8 mouse cellular contexts compared by ENCODE assay signal in the genomic region with DNA sequence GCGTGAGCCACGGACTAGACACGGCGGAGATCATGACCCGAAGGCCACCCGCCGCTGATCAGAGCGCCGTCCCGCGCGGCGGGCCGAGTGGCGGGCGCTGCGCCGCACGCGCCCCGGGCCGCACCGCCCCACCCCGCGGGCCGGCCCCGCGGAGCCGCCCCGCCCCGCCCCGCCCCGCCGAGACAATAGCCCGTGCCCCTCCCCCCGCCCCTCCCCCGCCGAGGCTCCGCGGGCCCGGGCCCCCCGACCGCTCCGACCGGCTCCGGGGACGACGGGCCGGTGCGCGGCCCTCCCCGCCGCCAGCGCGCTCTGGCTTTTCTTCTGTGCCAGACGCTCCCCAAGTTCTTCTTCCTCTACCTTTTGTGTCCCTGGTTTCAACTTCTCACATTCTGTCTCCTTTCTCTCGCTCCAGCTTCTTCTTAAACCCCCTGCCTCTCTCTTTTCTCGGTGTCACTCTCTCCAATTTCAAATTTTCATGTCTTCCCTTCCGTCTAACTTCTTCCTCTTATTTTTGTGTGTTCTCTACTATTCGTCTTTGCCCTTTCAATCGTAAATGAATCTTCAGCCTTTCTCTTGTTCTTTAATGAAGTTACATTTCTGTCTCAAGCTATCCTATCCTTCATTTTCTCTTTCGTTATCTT. TPM values are rescaled to one million over a fixed set of nuclear protein-coding genes. Genes with fewer than 3 reads are reported as not detected.
DNase-seq lines count a peak whose midpoint lies in the region; ATAC-seq and TF ChIP-seq lines count a peak whose summit lies in the region.

No protein-coding gene starts in this region.

- TF ChIP-seq CTCF in heart, adult 2 months (IDR thresholded peaks at IDR 0.05), result no peak
- TF ChIP-seq CTCF in ES-Bruce4 (IDR thresholded peaks at IDR 0.05; ENCODE audit: low read depth, low read length), result no peak

- ATAC-seq in heart, embryonic 16.5 days (replicated peaks; ENCODE audit: extremely low read depth, insufficient read depth, low FRiP score), result no peak
- ATAC-seq in liver, embryonic 16.5 days (ENCODE audit: low read depth), result no peak

- no peak for DNase-seq in heart, adult 2 months
- no peak for DNase-seq in heart, postnatal 36 days
- no peak for DNase-seq in ovary, postnatal 36 days (ENCODE audit: low spot score)
- no peak for DNase-seq in urinary bladder, postnatal 36 days (ENCODE audit: low spot score in 2 of 2)
- no peak for DNase-seq in thymus, postnatal 0 days (ENCODE audit: low spot score)

- no peaks in the 10 kb centered on the region; the same call in 1 of the 2 replicates for H3K4me1 ChIP-seq in heart, adult 2 months (ENCODE audit: control insufficient read depth, insufficient read depth, low read length)
- no peaks in the 10 kb centered on the region for H3K4me1 ChIP-seq in ES-Bruce4 (ENCODE audit: control insufficient read depth, insufficient read depth, low read length)
- H3K4me1 ChIP-seq in heart, embryonic 16.5 days (ENCODE audit: control insufficient read depth, insufficient read depth, low read length), result peaks cover 34% of the 10 kb centered on the region
- H3K4me1 ChIP-seq in liver, embryonic 16.5 days (ENCODE audit: control insufficient read depth, low read depth, low read length), result peaks cover 8% of the 10 kb centered on the region

- H3K79me2 ChIP-seq in heart, adult 2 months (replicated peaks; ENCODE audit: control insufficient read depth, insufficient read depth, low read length), result no peaks in the 10 kb centered on the region

- intact Hi-C loops in heart, adult 2 months (cut with DNase I), result no loop called here
- intact Hi-C loops in heart, postnatal 36 days (cut with DNase I), result no loop called here

- no peak for TF ChIP-seq EP300 in heart, adult 2 months (IDR thresholded peaks at IDR 0.05; ENCODE audit: insufficient read depth, low read depth, low read length)
- TF ChIP-seq EP300 in ES-Bruce4 (IDR thresholded peaks at IDR 0.05; ENCODE audit: insufficient read depth, low read depth, low read length), result no peak

- no peak overlapping the region for H3K27ac ChIP-seq in heart, adult 2 months
- no peak overlapping the region for H3K27ac ChIP-seq in ES-Bruce4 (ENCODE audit: insufficient read depth, low read length)
- H3K27ac ChIP-seq in heart, embryonic 16.5 days (ENCODE audit: low read length), result no peak overlapping the region
- no peak overlapping the region for H3K27ac ChIP-seq in liver, embryonic 16.5 days (ENCODE audit: low read length)

- peak overlapping the region; percentile 35; the same call in 1 of the 2 replicates for H3K4me3 ChIP-seq in heart, adult 2 months
- H3K4me3 ChIP-seq in ES-Bruce4 (ENCODE audit: low read depth, low read length), result peak overlapping the region; percentile 47
- peak overlapping the region; percentile 57 for H3K4me3 ChIP-seq in heart, embryonic 16.5 days (ENCODE audit: low read length)
- peak overlapping the region; percentile 31; the same call in 1 of the 2 replicates for H3K4me3 ChIP-seq in liver, embryonic 16.5 days (ENCODE audit: low read depth, low read length)

- H3K27me3 ChIP-seq in heart, adult 2 months (ENCODE audit: control insufficient read depth, insufficient read depth, low read length), result peaks cover 41% of the 10 kb centered on the region
- peaks cover 57% of the 10 kb centered on the region for H3K27me3 ChIP-seq in ES-Bruce4 (ENCODE audit: control insufficient read depth, insufficient read depth, low read length, poor library complexity, severe bottlenecking)
- H3K27me3 ChIP-seq in heart, embryonic 16.5 days (ENCODE audit: control insufficient read depth, insufficient read depth, low read length), result peaks cover 91% of the 10 kb centered on the region
- peaks cover 100% of the 10 kb centered on the region for H3K27me3 ChIP-seq in liver, embryonic 16.5 days (ENCODE audit: control insufficient read depth, insufficient read depth, low read depth, low read length)

- no peak for TF ChIP-seq POLR2A in heart, adult 2 months (IDR thresholded peaks at IDR 0.05; ENCODE audit: insufficient read depth, low read depth, low read length)
- TF ChIP-seq POLR2A in ES-Bruce4 (IDR thresholded peaks at IDR 0.05; ENCODE audit: insufficient read depth, low read length), result no peak

- no peaks in the 10 kb centered on the region for H3K9me3 ChIP-seq in ES-Bruce4 (replicated peaks; ENCODE audit: control insufficient read depth, insufficient read depth, low read length, poor library complexity, severe bottlenecking)
- H3K9me3 ChIP-seq in heart, embryonic 16.5 days (replicated peaks; ENCODE audit: control insufficient read depth, low read length), result no peaks in the 10 kb centered on the region
- H3K9me3 ChIP-seq in liver, embryonic 16.5 days (replicated peaks; ENCODE audit: control insufficient read depth, low read length), result no peaks in the 10 kb centered on the region

- 7% methylated on average over 32 of the region's 62 CpGs for WGBS in heart, adult 2 months
- WGBS in heart, embryonic 16.5 days, result 2% methylated on average over 32 of the region's 62 CpGs
- 2% methylated on average over 29 of the region's 62 CpGs for WGBS in liver, embryonic 16.5 days (ENCODE audit: insufficient replicate concordance)

- H3K9ac ChIP-seq in heart, adult 2 months (ENCODE audit: low read depth, low read length), result peak overlapping the region; percentile 49
- peak overlapping the region; percentile 55 for H3K9ac ChIP-seq in ES-Bruce4 (ENCODE audit: low read depth, poor library complexity, severe bottlenecking)
- H3K9ac ChIP-seq in heart, embryonic 16.5 days (ENCODE audit: low read length), result peak overlapping the region; percentile 3
- no peak overlapping the region for H3K9ac ChIP-seq in liver, embryonic 16.5 days (ENCODE audit: low read depth, low read length)

- H3K36me3 ChIP-seq in heart, adult 2 months (ENCODE audit: control insufficient read depth, insufficient read depth, low read length), result no peaks in the 10 kb centered on the region
- H3K36me3 ChIP-seq in ES-Bruce4 (ENCODE audit: control insufficient read depth, insufficient read depth, low read length, poor library complexity, severe bottlenecking), result no peaks in the 10 kb centered on the region
- no peaks in the 10 kb centered on the region for H3K36me3 ChIP-seq in heart, embryonic 16.5 days (ENCODE audit: control insufficient read depth, insufficient read depth)
- H3K36me3 ChIP-seq in liver, embryonic 16.5 days (ENCODE audit: control insufficient read depth, insufficient read depth), result no peaks in the 10 kb centered on the region

- H3K4me2 ChIP-seq in heart, embryonic 16.5 days (ENCODE audit: low read depth, low read length), result peak overlapping the region; percentile 76
- H3K4me2 ChIP-seq in liver, embryonic 16.5 days (ENCODE audit: low read depth, low read length), result peak overlapping the region; percentile 41

RNA-seq across cellular contexts. Expression of gene Tbx1, which starts 3.4 kb away (rescaled TPM):
- 1 to 10 TPM in 1 of 2 experiments, under 1 TPM in 1; 0.68 to 1.1 TPM for total RNA-seq in heart, adult 2 months (2021)
- 0.91 and 1.3 TPM in 2 replicates for polyA plus RNA-seq in heart, adult 2 months (2012; rRNA removed)
- total RNA-seq in heart, postnatal 36 days (2021), result 1 to 10 TPM in 1 of 2 experiments, under 1 TPM in 1; 0.51 to 2.2 TPM
- polyA plus RNA-seq in ES-Bruce4 (2011; ENCODE audit: insufficient read depth, insufficient read length, low read depth, missing spikeins), result 0.29 TPM in 1 of 2 replicates, not detected in the other
- 0.47 and 1.5 TPM in 2 replicates for polyA plus RNA-seq in heart, embryonic 16.5 days (2015; fragmentation: Nextera tagmentation; extraction: Ambion mirVana)
- polyA plus RNA-seq in liver, embryonic 16.5 days (2015; fragmentation: Nextera tagmentation; extraction: Ambion mirVana), result 0.07 TPM in 1 of 2 replicates, not detected in the other
- 0.24 and 0.25 TPM in 2 replicates for polyA plus RNA-seq in thymus, postnatal 0 days (2015; fragmentation: Nextera tagmentation; extraction: Ambion mirVana)

RNA-seq across cellular contexts. Expression of gene Gp1bb, which starts 35.2 kb away (rescaled TPM):
- total RNA-seq in heart, adult 2 months (2021), result 1 to 10 TPM in 1 of 2 experiments, under 1 TPM in 1; 0.86 to 3.5 TPM
- polyA plus RNA-seq in heart, adult 2 months (2012; rRNA removed), result 1.3 and 5.6 TPM in 2 replicates
- total RNA-seq in heart, postnatal 36 days (2021), result 1 to 10 TPM; 1.2 TPM
- not detected in 2 replicates for polyA plus RNA-seq in ES-Bruce4 (2011; ENCODE audit: insufficient read depth, insufficient read length, low read depth, missing spikeins)
- 2.4 and 3.4 TPM in 2 replicates for polyA plus RNA-seq in heart, embryonic 16.5 days (2015; fragmentation: Nextera tagmentation; extraction: Ambion mirVana)
- 13.9 and 18.2 TPM in 2 replicates for polyA plus RNA-seq in liver, embryonic 16.5 days (2015; fragmentation: Nextera tagmentation; extraction: Ambion mirVana)
- polyA plus RNA-seq in thymus, postnatal 0 days (2015; fragmentation: Nextera tagmentation; extraction: Ambion mirVana), result 0.71 and 0.78 TPM in 2 replicates

RNA-seq across cellular contexts. Expression of gene Gm49601, which starts 39.2 kb away (rescaled TPM):
- total RNA-seq in heart, adult 2 months (2021), result 1 to 10 TPM; 1.1 TPM
- 3.1 and 4.9 TPM in 2 replicates for polyA plus RNA-seq in heart, adult 2 months (2012; rRNA removed)
- 1 to 10 TPM in 1 of 2 experiments, under 1 TPM in 1; 0.60 to 1.6 TPM for total RNA-seq in heart, postnatal 36 days (2021)
- polyA plus RNA-seq in ES-Bruce4 (2011; ENCODE audit: insufficient read depth, insufficient read length, low read depth, missing spikeins), result not detected in 2 replicates
- polyA plus RNA-seq in heart, embryonic 16.5 days (2015; fragmentation: Nextera tagmentation; extraction: Ambion mirVana), result 0.63 and 0.66 TPM in 2 replicates
- polyA plus RNA-seq in liver, embryonic 16.5 days (2015; fragmentation: Nextera tagmentation; extraction: Ambion mirVana), result 0.28 and 0.55 TPM in 2 replicates
- not detected in 2 replicates for polyA plus RNA-seq in thymus, postnatal 0 days (2015; fragmentation: Nextera tagmentation; extraction: Ambion mirVana)

RNA-seq across cellular contexts. Expression of gene Sept5, which starts 42.7 kb away (rescaled TPM):
- total RNA-seq in heart, adult 2 months (2021), result 1 to 10 TPM; 3.2 to 5.6 TPM
- 7.1 and 7.3 TPM in 2 replicates for polyA plus RNA-seq in heart, adult 2 months (2012; rRNA removed)
- 1 to 10 TPM; 3.7 to 3.8 TPM for total RNA-seq in heart, postnatal 36 days (2021)
- 1.8 and 5.2 TPM in 2 replicates for polyA plus RNA-seq in ES-Bruce4 (2011; ENCODE audit: insufficient read depth, insufficient read length, low read depth, missing spikeins)
- 8.4 and 8.5 TPM in 2 replicates for polyA plus RNA-seq in heart, embryonic 16.5 days (2015; fragmentation: Nextera tagmentation; extraction: Ambion mirVana)
- polyA plus RNA-seq in liver, embryonic 16.5 days (2015; fragmentation: Nextera tagmentation; extraction: Ambion mirVana), result 3.0 and 4.2 TPM in 2 replicates
- 1.7 TPM in 2 replicates for polyA plus RNA-seq in thymus, postnatal 0 days (2015; fragmentation: Nextera tagmentation; extraction: Ambion mirVana)
